Mouse (Mus musculus) adrenal gland, adult (tissue): ENCODE measurements at regions not wholly inside any gene's neighbourhood (a gene's known extent, or its start where the extent isn't known, plus 50 kb on each side); places are given as distances from the start of the nearest gene placed in this dataset.

Experiments used
- DNase-seq, 2 experiments: peaks; one replicate each; pipeline ENCODE4 v3.0.0; 2022 to 2023; ENCODE audit warnings: low spot score in 1 of 2; ENCODE audit not compliant: inconsistent age in 2 of 2

DNA sequence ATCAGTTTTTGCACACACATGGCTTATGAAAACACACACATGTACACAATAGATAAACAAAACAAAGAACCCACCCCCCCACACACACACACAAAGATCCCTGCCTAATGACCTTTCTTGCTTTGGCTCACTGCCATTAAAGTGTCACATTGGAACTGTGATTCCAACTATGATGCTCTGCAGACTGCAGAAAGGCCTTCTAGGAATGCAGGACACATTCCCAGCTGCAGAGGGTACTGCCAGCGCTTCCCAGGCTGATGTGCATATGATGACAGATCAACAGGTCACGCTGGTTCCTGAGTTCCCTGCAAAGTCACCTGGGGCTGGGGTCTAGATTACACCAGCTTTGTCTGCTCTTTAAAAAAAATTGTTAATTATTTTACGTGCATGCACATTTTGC is 68.1 kb upstream of the Ppm1j start:
- DNase-seq: no peak

DNA sequence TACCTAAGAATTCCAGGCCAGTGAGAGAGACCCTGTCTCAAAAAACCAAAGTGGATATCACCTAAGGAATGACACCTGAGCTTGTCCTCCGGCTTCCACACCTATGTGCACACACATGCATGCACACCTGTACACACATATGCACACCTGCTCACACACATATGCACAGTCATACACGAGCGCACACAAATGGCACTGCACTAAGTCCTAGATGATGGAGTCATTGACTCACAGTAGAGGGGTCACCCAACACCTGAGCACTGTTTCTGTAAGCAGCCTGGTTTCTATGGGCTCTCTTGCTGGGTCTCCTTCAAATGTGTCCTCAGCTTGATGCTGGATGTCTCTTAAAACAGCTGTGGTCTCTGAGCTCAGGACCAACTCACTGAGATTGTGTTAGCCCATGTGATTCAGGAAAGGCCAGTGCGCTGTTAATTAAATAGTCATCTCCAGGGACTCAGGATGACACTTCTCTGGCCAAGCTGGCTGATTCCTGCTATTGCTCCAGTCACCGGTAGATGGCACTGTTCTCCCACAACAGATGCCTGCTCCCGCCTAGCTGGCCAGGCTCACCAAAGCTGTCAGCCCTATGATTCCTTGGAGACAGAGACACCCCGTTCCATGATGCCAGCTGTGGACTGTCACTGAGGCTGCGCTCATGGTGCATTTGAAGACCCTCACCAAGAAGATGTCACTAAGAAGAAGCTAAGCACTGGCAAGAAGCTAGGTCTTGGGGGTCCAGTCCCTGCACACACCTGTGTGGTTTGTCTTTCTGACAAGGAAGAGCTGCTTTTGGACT is 66.8 kb upstream of the Ppm1j start:
- peak; percentile 67 to 91 for DNase-seq

GRCm38 (mm10) chr3:104714679-104715326 is 66.1 kb upstream of the Ppm1j start:
- peak; percentile 16 to 71 for DNase-seq
